ENCODE assay signal across 8 mouse cellular contexts in genomic region chr11:51615129-51615528, GRCm38 (mm10). TPM values are rescaled to one million over a fixed set of nuclear protein-coding genes. Genes with fewer than 3 reads are reported as not detected.
A peak's percentile ranks its signal among the peaks of the same experiment; 100 is the strongest.
DNase-seq lines count a peak whose midpoint lies in the region; ATAC-seq and TF ChIP-seq lines count a peak whose summit lies in the region.

No protein-coding gene starts in this region.

- H3K4me3 ChIP-seq in cerebellum, adult 2 months (replicated peaks; ENCODE audit: insufficient read depth, low read depth, low read length) = peak overlapping the region; percentile 50
- H3K4me3 ChIP-seq in embryonic facial prominence, embryonic 10.5 days = peak overlapping the region; percentile 56
- H3K4me3 ChIP-seq in hindbrain, embryonic 14.5 days (replicated peaks; ENCODE audit: low read length) = peak overlapping the region; percentile 27
- H3K4me3 ChIP-seq in lung, postnatal 0 days (ENCODE audit: low read depth, low read length) = peak overlapping the region; percentile 26

- no peak for ATAC-seq in hindbrain, embryonic 14.5 days (ENCODE audit: low FRiP score)
- ATAC-seq in lung, postnatal 0 days = peak; percentile 47
- ATAC-seq in inflammation-experienced regulatory T-cells, adult 6 months = no peak

- H3K9me3 ChIP-seq in embryonic facial prominence, embryonic 10.5 days = no peaks in the 10 kb centered on the region
- H3K9me3 ChIP-seq in hindbrain, embryonic 14.5 days (ENCODE audit: control insufficient read depth, low read length) = no peaks in the 10 kb centered on the region
- no peaks in the 10 kb centered on the region for H3K9me3 ChIP-seq in lung, postnatal 0 days (ENCODE audit: low read length)

- no peaks in the 10 kb centered on the region; the same call in 1 of the 2 replicates for H3K4me1 ChIP-seq in cerebellum, adult 2 months (ENCODE audit: control insufficient read depth, insufficient read depth, low read length)
- peaks cover 18% of the 10 kb centered on the region for H3K4me1 ChIP-seq in embryonic facial prominence, embryonic 10.5 days
- H3K4me1 ChIP-seq in hindbrain, embryonic 14.5 days (replicated peaks; ENCODE audit: control insufficient read depth, insufficient read depth, low read length) = peaks cover 7% of the 10 kb centered on the region
- peaks cover 10% of the 10 kb centered on the region for H3K4me1 ChIP-seq in lung, postnatal 0 days (ENCODE audit: insufficient read depth, low read depth, low read length)

- peak; percentile 75 for TF ChIP-seq EP300 in lung, postnatal 0 days (IDR thresholded peaks at IDR 0.05)

- peak overlapping the region; percentile 57 for H3K4me2 ChIP-seq in hindbrain, embryonic 14.5 days (replicated peaks)
- H3K4me2 ChIP-seq in lung, postnatal 0 days (replicated peaks; ENCODE audit: low read depth, low read length) = peak overlapping the region; percentile 58

- no peaks in the 10 kb centered on the region for H3K36me3 ChIP-seq in embryonic facial prominence, embryonic 10.5 days (replicated peaks)
- H3K36me3 ChIP-seq in hindbrain, embryonic 14.5 days (replicated peaks; ENCODE audit: control insufficient read depth, insufficient read depth) = no peaks in the 10 kb centered on the region
- no peaks in the 10 kb centered on the region for H3K36me3 ChIP-seq in lung, postnatal 0 days (ENCODE audit: insufficient read depth, low read length)

- no peak for TF ChIP-seq CTCF in cerebellum, adult 2 months (IDR thresholded peaks at IDR 0.05; ENCODE audit: borderline replicate concordance, insufficient read depth, low read depth, low read length)
- no peak for TF ChIP-seq CTCF in lung, postnatal 0 days (IDR thresholded peaks at IDR 0.05)

- peak overlapping the region; percentile 57 for H3K9ac ChIP-seq in hindbrain, embryonic 14.5 days
- H3K9ac ChIP-seq in lung, postnatal 0 days (replicated peaks; ENCODE audit: low read depth) = peak overlapping the region; percentile 32; the same call in 1 of the 2 replicates

- no peak overlapping the region for H3K27ac ChIP-seq in cerebellum, adult 2 months (ENCODE audit: insufficient read depth, low read length)
- H3K27ac ChIP-seq in embryonic facial prominence, embryonic 10.5 days (replicated peaks) = peak overlapping the region; percentile 88
- no peak overlapping the region for H3K27ac ChIP-seq in hindbrain, embryonic 14.5 days
- H3K27ac ChIP-seq in lung, postnatal 0 days (ENCODE audit: low read length) = peak overlapping the region; percentile 96

- WGBS in cerebellum, adult 2 months = 32% methylated on average over 7 of the region's 7 CpGs
- 39% methylated on average over 7 of the region's 7 CpGs for WGBS in embryonic facial prominence, embryonic 10.5 days
- WGBS in hindbrain, embryonic 14.5 days = 51% methylated on average over 7 of the region's 7 CpGs
- WGBS in lung, postnatal 0 days = 10% methylated on average over 7 of the region's 7 CpGs

- H3K27me3 ChIP-seq in cerebellum, adult 2 months (ENCODE audit: control insufficient read depth, insufficient read depth, low read length) = no peaks in the 10 kb centered on the region
- no peaks in the 10 kb centered on the region for H3K27me3 ChIP-seq in embryonic facial prominence, embryonic 10.5 days (replicated peaks; ENCODE audit: low read depth, poor library complexity, severe bottlenecking)
- H3K27me3 ChIP-seq in hindbrain, embryonic 14.5 days (ENCODE audit: control insufficient read depth, insufficient read depth, low read length) = no peaks in the 10 kb centered on the region
- no peaks in the 10 kb centered on the region for H3K27me3 ChIP-seq in lung, postnatal 0 days (replicated peaks; ENCODE audit: insufficient read depth, low read length)

- TF ChIP-seq POLR2A in cerebellum, adult 2 months (IDR thresholded peaks at IDR 0.05; ENCODE audit: borderline replicate concordance, insufficient read depth, low read length) = no peak

- DNase-seq in cerebellum, adult 2 months = no peak
- DNase-seq in cerebellum, postnatal 10 days = no peak
- DNase-seq in embryonic facial prominence, embryonic 10.5 days (ENCODE audit: low spot score) = no peak
- DNase-seq in hindbrain, embryonic 14.5 days (ENCODE audit: low spot score) = no peak
- peak; percentile 93 for DNase-seq in lung, postnatal 0 days (ENCODE audit: low spot score)
- no peak for DNase-seq in cerebellum, adult 8-10 months
- no peak for DNase-seq in frontal cortex, adult 2 months (ENCODE audit: extremely low spot score in 1 of 2, low spot score in 1 of 2)

RNA-seq across cellular contexts. Expression of gene Nhp2, which starts 4.4 kb away (rescaled TPM):
- 45.2 and 48.4 TPM in 2 replicates for polyA plus RNA-seq in cerebellum, adult 2 months (2012; rRNA removed)
- 260 and 276 TPM in 2 replicates for polyA plus RNA-seq in embryonic facial prominence, embryonic 10.5 days (2016; fragmentation: Nextera tagmentation; extraction: Ambion mirVana)
- 103 and 118 TPM in 2 replicates for polyA plus RNA-seq in hindbrain, embryonic 14.5 days (2014; fragmentation: Nextera tagmentation; extraction: Ambion mirVana)
- polyA plus RNA-seq in lung, postnatal 0 days (2015; fragmentation: Nextera tagmentation; extraction: Ambion mirVana) = 60.1 and 67.2 TPM in 2 replicates
- 100 to 1,000 TPM; 100 to 149 (median 102) TPM for polyA plus RNA-seq in inflammation-experienced regulatory T-cells, adult 6 months (2017; shearing (Covaris generic))
- polyA plus RNA-seq in frontal cortex, adult 2 months (2012; rRNA removed) = 64.6 and 68.5 TPM in 2 replicates

RNA-seq across cellular contexts. Expression of gene Hnrnpab, which starts 8.5 kb away (rescaled TPM):
- polyA plus RNA-seq in cerebellum, adult 2 months (2012; rRNA removed) = 101 and 103 TPM in 2 replicates
- polyA plus RNA-seq in embryonic facial prominence, embryonic 10.5 days (2016; fragmentation: Nextera tagmentation; extraction: Ambion mirVana) = 636 and 666 TPM in 2 replicates
- 399 and 421 TPM in 2 replicates for polyA plus RNA-seq in hindbrain, embryonic 14.5 days (2014; fragmentation: Nextera tagmentation; extraction: Ambion mirVana)
- 152 and 167 TPM in 2 replicates for polyA plus RNA-seq in lung, postnatal 0 days (2015; fragmentation: Nextera tagmentation; extraction: Ambion mirVana)
- polyA plus RNA-seq in inflammation-experienced regulatory T-cells, adult 6 months (2017; shearing (Covaris generic)) = 10 to 100 TPM; 32.6 to 39.5 (median 35.5) TPM
- polyA plus RNA-seq in frontal cortex, adult 2 months (2012; rRNA removed) = 127 and 135 TPM in 2 replicates

RNA-seq across cellular contexts. Expression of gene Rmnd5b, which starts 20.6 kb away (rescaled TPM):
- polyA plus RNA-seq in cerebellum, adult 2 months (2012; rRNA removed) = 62.3 and 72.9 TPM in 2 replicates
- polyA plus RNA-seq in embryonic facial prominence, embryonic 10.5 days (2016; fragmentation: Nextera tagmentation; extraction: Ambion mirVana) = 32.7 and 38.1 TPM in 2 replicates
- 77.7 and 78.4 TPM in 2 replicates for polyA plus RNA-seq in hindbrain, embryonic 14.5 days (2014; fragmentation: Nextera tagmentation; extraction: Ambion mirVana)
- polyA plus RNA-seq in lung, postnatal 0 days (2015; fragmentation: Nextera tagmentation; extraction: Ambion mirVana) = 43.2 and 46.4 TPM in 2 replicates
- polyA plus RNA-seq in inflammation-experienced regulatory T-cells, adult 6 months (2017; shearing (Covaris generic)) = 10 to 100 TPM; 35.7 to 40.3 (median 38.6) TPM
- 60.9 and 67.2 TPM in 2 replicates for polyA plus RNA-seq in frontal cortex, adult 2 months (2012; rRNA removed)

RNA-seq across cellular contexts. Expression of gene Phykpl, which starts 30.6 kb away (rescaled TPM):
- 19.3 and 23.2 TPM in 2 replicates for polyA plus RNA-seq in cerebellum, adult 2 months (2012; rRNA removed)
- 15.9 and 17.6 TPM in 2 replicates for polyA plus RNA-seq in embryonic facial prominence, embryonic 10.5 days (2016; fragmentation: Nextera tagmentation; extraction: Ambion mirVana)
- polyA plus RNA-seq in hindbrain, embryonic 14.5 days (2014; fragmentation: Nextera tagmentation; extraction: Ambion mirVana) = 7.5 and 9.8 TPM in 2 replicates
- polyA plus RNA-seq in lung, postnatal 0 days (2015; fragmentation: Nextera tagmentation; extraction: Ambion mirVana) = 10.8 and 12.0 TPM in 2 replicates
- 10 to 100 TPM; 25.2 to 33.5 (median 27.6) TPM for polyA plus RNA-seq in inflammation-experienced regulatory T-cells, adult 6 months (2017; shearing (Covaris generic))
- 8.2 and 10.0 TPM in 2 replicates for polyA plus RNA-seq in frontal cortex, adult 2 months (2012; rRNA removed)

RNA-seq across cellular contexts. Expression of gene N4bp3, which starts 35.5 kb away (rescaled TPM):
- polyA plus RNA-seq in cerebellum, adult 2 months (2012; rRNA removed) = 15.3 and 16.7 TPM in 2 replicates
- polyA plus RNA-seq in embryonic facial prominence, embryonic 10.5 days (2016; fragmentation: Nextera tagmentation; extraction: Ambion mirVana) = 15.8 and 17.4 TPM in 2 replicates
- 19.9 and 22.4 TPM in 2 replicates for polyA plus RNA-seq in hindbrain, embryonic 14.5 days (2014; fragmentation: Nextera tagmentation; extraction: Ambion mirVana)
- 43.9 and 44.7 TPM in 2 replicates for polyA plus RNA-seq in lung, postnatal 0 days (2015; fragmentation: Nextera tagmentation; extraction: Ambion mirVana)
- polyA plus RNA-seq in inflammation-experienced regulatory T-cells, adult 6 months (2017; shearing (Covaris generic)) = 1 to 10 TPM; 1.3 to 2.4 (median 1.4) TPM
- polyA plus RNA-seq in frontal cortex, adult 2 months (2012; rRNA removed) = 6.9 and 9.8 TPM in 2 replicates

Comparison
In these comparisons a context has a peak if more than half of its experiments do, and no peak if none do; other contexts are left out.
1. H3K27ac ChIP-seq: peak in embryonic facial prominence, embryonic 10.5 days (single experiment) and lung, postnatal 0 days (single experiment); none in cerebellum, adult 2 months (single experiment) and hindbrain, embryonic 14.5 days (single experiment).
2. Peak in every context shown above with its lines, with median percentiles within 50 percentile points of each other: H3K4me3 ChIP-seq.